Mouse (Mus musculus) liver, embryonic 15.5 days (tissue): Measurements from ENCODE around the gene Foxe1. TPM values are rescaled to one million over a fixed set of nuclear protein-coding genes. Genes with fewer than 3 reads are reported as not detected.

ENCODE experiments used
- polyA plus RNA-seq: library from polyadenylated mRNA; unstranded; fragments of >200 nt; fragmentation: Nextera tagmentation; extraction: Ambion mirVana; gene quantifications from 2 replicates; pipeline ENCODE4 v1.2.1, GENCODE M21; 2015

The Foxe1 gene
- polyA plus RNA-seq, 1 experiment from 2014 or later = not detected

Other genes starting within 250 kb of the Foxe1 start
- 35.2 and 36.7 TPM in 2 replicates for gene Ncbp1, start 205.0 kb upstream of the Foxe1 start, polyA plus RNA-seq
- 8.8 and 10.0 TPM in 2 replicates for gene Tstd2, start 204.9 kb upstream of the Foxe1 start, polyA plus RNA-seq
- 7.6 and 8.0 TPM in 2 replicates for gene Xpa, start 147.3 kb upstream of the Foxe1 start, polyA plus RNA-seq
- gene Trmo, start 45.8 kb downstream of the Foxe1 start, polyA plus RNA-seq = 8.2 and 10.5 TPM in 2 replicates
- gene Hemgn, start 69.9 kb downstream of the Foxe1 start, polyA plus RNA-seq = 386 and 388 TPM in 2 replicates
- 387 TPM in 2 replicates for gene Anp32b, start 107.3 kb downstream of the Foxe1 start, polyA plus RNA-seq
- gene Nans, start 145.6 kb downstream of the Foxe1 start, polyA plus RNA-seq = 45.1 and 51.9 TPM in 2 replicates
- 7.4 and 9.3 TPM in 2 replicates for gene Trim14, start 192.5 kb downstream of the Foxe1 start, polyA plus RNA-seq